Mouse (Mus musculus) heart, postnatal 0 days (tissue): ENCODE results near the gene Mycbp. TPM values are rescaled to one million over a fixed set of nuclear protein-coding genes. Genes with fewer than 3 reads are reported as not detected.

Source experiments
- ATAC-seq: fragments of 200-750 bp; cut with Nextera tagmentation; 2 replicates; pipeline ENCODE4 v1.8.0; 2017; ENCODE audit warnings: low read depth, moderate number of reproducible peaks, moderate library complexity; ENCODE audit not compliant: insufficient read depth
- DNase-seq: peaks from one replicate; pipeline ENCODE4 v3.0.0-alpha.2; 2016; ENCODE audit warnings: low spot score
- H3K27ac ChIP-seq: fragments of 300-500 bp; sonication (generic); 2 replicates; pipeline ENCODE4 v1.5.1; 2014; ENCODE audit warnings: low read depth, mild to moderate bottlenecking
- H3K27me3 ChIP-seq: fragments of 300-500 bp; sonication (generic); 2 replicates; pipeline ENCODE4 v1.6.1; 2014; ENCODE audit warnings: low read length, mixed read lengths; ENCODE audit not compliant: control insufficient read depth, insufficient read depth
- H3K36me3 ChIP-seq: fragments of 300-500 bp; sonication (generic); replicated peaks from 2 replicates; pipeline ENCODE4 v1.6.1; 2014; ENCODE audit warnings: low read length, mixed read lengths; ENCODE audit not compliant: control insufficient read depth, insufficient read depth
- H3K4me1 ChIP-seq: fragments of 300-500 bp; sonication (generic); 2 replicates; pipeline ENCODE4 v1.6.1; 2014; ENCODE audit warnings: antibody characterized with exemption; ENCODE audit not compliant: control insufficient read depth, insufficient read depth
- H3K4me2 ChIP-seq: fragments of 300-500 bp; sonication (generic); 2 replicates; pipeline ENCODE4 v1.6.1; 2014; ENCODE audit warnings: low read depth, mild to moderate bottlenecking, low read length, moderate library complexity
- H3K4me3 ChIP-seq: fragments of 300-500 bp; sonication (generic); 2 replicates; pipeline ENCODE4 v1.5.1; 2014; ENCODE audit warnings: low read depth, low read length
- H3K9ac ChIP-seq: fragments of 300-500 bp; sonication (generic); replicated peaks from 2 replicates; pipeline ENCODE4 v1.6.1; 2014; ENCODE audit warnings: low read depth, low read length, mixed read lengths
- H3K9me3 ChIP-seq: fragments of 300-500 bp; sonication (generic); replicated peaks from 2 replicates; pipeline ENCODE4 v1.6.1; 2016; ENCODE audit warnings: low read length; ENCODE audit not compliant: control insufficient read depth
- CTCF ChIP-seq: IDR thresholded peaks from 2 replicates; pipeline ENCODE4 v1.5.1; 2016; ENCODE audit warnings: antibody characterized with exemption, control low read depth, low read depth
- EP300 ChIP-seq: IDR thresholded peaks from 2 replicates; pipeline ENCODE4 v1.6.1; 2016; ENCODE audit warnings: antibody characterized with exemption, low read depth
- WGBS: fragments of 180-500 bp; shearing (Covaris S2); extraction: QIAGEN DNeasy Blood & Tissue Kit; methylation state at CpG from one replicate; pipeline ENCODE4 v1.1.7; 2014; 5-methylcytosine and 5-hydroxymethylcytosine counted together
- polyA plus RNA-seq: library from polyadenylated mRNA; unstranded; fragments of >200 nt; fragmentation: Nextera tagmentation; extraction: Ambion mirVana; gene quantifications from 2 replicates; pipeline ENCODE4 v1.2.1, GENCODE M21; 2015
- total RNA-seq: library from RNA; depleted of rRNA; stranded (reverse); fragments of >200 nt; gene quantifications from 2 replicates; pipeline ENCODE4 v1.2.3, GENCODE M21; 2014; ENCODE audit warnings: low replicate concordance

The Mycbp gene
- total and polyA plus RNA-seq, 2 experiments from 2014 or later = 15.7 to 68.9 TPM

DNA sequence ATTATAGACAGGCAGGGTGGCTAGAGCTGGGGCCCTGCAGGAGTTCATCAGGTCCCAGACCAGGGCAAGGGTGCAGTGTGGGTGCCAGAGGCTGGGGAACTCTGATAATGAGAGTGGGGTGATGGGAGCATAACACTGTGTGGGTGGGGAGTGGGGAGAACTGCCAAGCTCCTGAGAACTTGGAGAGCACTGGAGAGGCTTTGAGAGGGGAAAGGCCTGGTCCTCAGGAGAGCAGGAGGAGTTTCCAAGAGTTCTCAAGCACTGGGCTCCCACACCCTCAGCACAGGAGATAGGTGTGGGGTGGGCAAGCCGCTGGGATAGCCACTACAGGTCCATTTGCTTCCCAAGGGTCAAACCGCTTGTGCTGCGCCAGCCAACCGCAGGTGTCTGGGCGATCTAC lies 10.9 kb upstream of the Mycbp start:
- no peak overlapping the region for H3K4me2 ChIP-seq
- H3K9me3 ChIP-seq = no peaks in the 10 kb centered on the region
- H3K27ac ChIP-seq = no peak overlapping the region
- 82% methylated on average over 5 of the region's 5 CpGs for WGBS
- ATAC-seq (no peak), DNase-seq (no peak)
- H3K4me3 ChIP-seq = no peak overlapping the region
- no peaks in the 10 kb centered on the region for H3K36me3 ChIP-seq
- TF ChIP-seq EP300 (no peak), CTCF (no peak)
- no peaks in the 10 kb centered on the region for H3K27me3 ChIP-seq
- no peak overlapping the region for H3K9ac ChIP-seq
- no peaks in the 10 kb centered on the region for H3K4me1 ChIP-seq

DNA sequence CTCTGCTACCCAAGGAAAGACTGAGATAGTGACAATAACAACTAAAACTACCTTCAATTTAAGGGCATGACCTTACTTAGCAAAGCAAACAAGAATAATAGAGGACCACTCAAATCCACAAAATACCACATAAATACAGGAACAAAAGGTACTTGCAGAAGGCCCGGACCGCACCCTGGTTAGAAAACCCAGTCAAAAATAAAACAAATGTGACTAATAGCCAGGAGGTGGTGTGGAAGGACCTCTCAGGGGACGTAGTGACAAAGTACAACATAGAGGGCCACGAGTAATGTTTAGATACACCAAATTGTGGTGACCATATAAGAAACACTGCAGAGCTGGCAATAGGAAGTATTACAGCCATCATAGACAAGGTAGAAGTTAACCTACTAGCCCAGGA lies 10.3 kb upstream of the Mycbp start:
- ATAC-seq (no peak), DNase-seq (no peak)
- no peaks in the 10 kb centered on the region for H3K27me3 ChIP-seq
- no peak overlapping the region for H3K4me3 ChIP-seq
- no peak overlapping the region for H3K27ac ChIP-seq
- H3K9ac ChIP-seq = no peak overlapping the region
- 82% methylated on average over 4 of the region's 4 CpGs for WGBS
- TF ChIP-seq EP300 = no peak
- no peak for TF ChIP-seq CTCF
- no peaks in the 10 kb centered on the region for H3K4me1 ChIP-seq
- no peaks in the 10 kb centered on the region for H3K9me3 ChIP-seq
- no peak overlapping the region for H3K4me2 ChIP-seq
- no peaks in the 10 kb centered on the region for H3K36me3 ChIP-seq

DNA sequence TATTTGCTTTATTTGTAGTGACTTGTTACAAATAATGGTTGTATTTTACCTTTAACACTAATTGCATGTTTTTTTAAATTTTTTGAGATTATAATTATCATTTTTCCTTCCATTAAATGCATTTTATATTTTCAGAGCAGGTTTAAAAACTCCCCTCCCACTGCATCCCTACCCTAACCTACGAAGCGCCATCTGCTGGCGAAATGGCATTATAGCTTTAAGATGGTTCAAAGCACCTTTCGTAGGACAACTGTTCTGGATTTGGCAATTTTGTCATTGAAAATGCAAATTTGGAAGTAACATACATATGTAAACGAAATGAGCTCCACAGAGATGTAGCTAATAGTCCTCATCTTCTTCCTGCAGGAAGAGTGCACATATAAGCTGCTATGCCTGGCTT lies 5.9 kb upstream of the Mycbp start:
- no peak for ATAC-seq
- H3K27ac ChIP-seq = no peak overlapping the region
- WGBS = 12% methylated on average over 5 of the region's 5 CpGs
- H3K4me2 ChIP-seq = no peak overlapping the region
- no peak for DNase-seq
- H3K36me3 ChIP-seq = no peaks in the 10 kb centered on the region
- no peak overlapping the region for H3K9ac ChIP-seq
- TF ChIP-seq CTCF (peak; percentile 83), EP300 (no peak)
- H3K4me1 ChIP-seq = 0 out of 2 replicates have a peak, but pooled peaks cover 1% of the 10 kb centered on the region
- H3K27me3 ChIP-seq = no peaks in the 10 kb centered on the region
- H3K9me3 ChIP-seq = no peaks in the 10 kb centered on the region
- no peak overlapping the region for H3K4me3 ChIP-seq

DNA sequence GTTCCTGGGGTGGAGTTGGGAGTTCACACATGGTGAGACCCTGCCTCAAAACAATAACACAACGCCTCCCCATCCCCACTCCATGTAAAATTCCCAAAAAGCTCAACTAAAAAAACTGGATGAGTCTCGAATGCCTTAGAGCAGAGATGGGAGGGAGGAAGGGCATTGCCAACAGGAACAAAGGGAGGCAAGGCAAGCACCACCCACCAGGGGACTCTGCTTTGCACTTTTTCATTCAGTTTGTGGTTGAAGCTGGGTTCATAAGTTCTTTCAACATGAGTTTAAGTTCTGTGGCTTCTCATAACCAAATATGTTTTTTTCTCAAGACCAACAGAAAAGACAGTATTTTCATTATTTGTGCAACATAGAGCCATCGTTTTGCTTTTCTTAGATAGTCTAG lies 1.2 kb upstream of the Mycbp start:
- DNase-seq = no peak
- no peak overlapping the region for H3K4me3 ChIP-seq
- H3K9ac ChIP-seq = no peak overlapping the region
- H3K27ac ChIP-seq = no peak overlapping the region; the same call in 1 of the 2 replicates
- no peak for TF ChIP-seq CTCF
- no peak for TF ChIP-seq EP300
- WGBS = 71% methylated on average over 3 of the region's 3 CpGs
- H3K4me2 ChIP-seq = no peak overlapping the region
- no peaks in the 10 kb centered on the region for H3K9me3 ChIP-seq
- peaks cover 15% of the 10 kb centered on the region for H3K4me1 ChIP-seq
- ATAC-seq = no peak
- H3K36me3 ChIP-seq = no peaks in the 10 kb centered on the region; the same call in 1 of the 2 replicates
- no peaks in the 10 kb centered on the region for H3K27me3 ChIP-seq

DNA sequence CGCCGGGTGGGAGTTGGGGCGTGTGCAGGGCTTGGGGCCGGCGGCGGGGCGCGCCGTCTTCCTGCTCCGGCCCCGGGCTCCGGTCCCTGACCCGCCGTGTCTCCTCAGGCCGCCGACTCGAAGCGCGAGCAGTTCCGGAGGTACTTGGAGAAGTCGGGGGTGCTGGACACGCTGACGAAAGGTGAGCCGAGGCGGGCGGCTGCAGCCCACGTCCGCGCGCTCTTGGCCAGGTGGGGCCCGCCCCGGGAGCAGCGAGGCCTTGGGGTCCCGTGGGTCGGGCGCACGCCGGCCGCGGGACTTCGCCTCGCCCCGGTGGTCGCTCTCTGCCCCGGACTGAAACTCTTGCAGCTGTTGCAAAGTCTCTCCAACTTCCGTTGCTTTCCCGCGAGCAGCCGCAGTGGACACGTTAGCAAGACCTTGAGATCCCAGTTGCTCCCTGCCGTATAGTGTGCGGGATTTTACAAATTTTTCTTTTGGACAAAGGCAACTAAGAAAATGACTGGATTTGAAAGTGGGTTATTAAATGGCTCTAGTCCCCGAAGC lies 565 bp downstream of the Mycbp start:
- Histone ChIP-seq H3K27me3 (no peaks in the 10 kb centered on the region), H3K27ac (peak overlapping the region; percentile 71), H3K4me3 (peak overlapping the region; percentile 74), H3K36me3 (peaks cover 6% of the 10 kb centered on the region), H3K4me2 (peak overlapping the region; percentile 96), H3K9me3 (no peaks in the 10 kb centered on the region), H3K4me1 (peaks cover 15% of the 10 kb centered on the region), H3K9ac (peak overlapping the region; percentile 63)
- under 1% methylated on average over 53 of the region's 53 CpGs for WGBS
- no peak; the same call in 1 of the 2 replicates for ATAC-seq
- TF ChIP-seq EP300 (no peak), CTCF (no peak)
- no peak for DNase-seq

DNA sequence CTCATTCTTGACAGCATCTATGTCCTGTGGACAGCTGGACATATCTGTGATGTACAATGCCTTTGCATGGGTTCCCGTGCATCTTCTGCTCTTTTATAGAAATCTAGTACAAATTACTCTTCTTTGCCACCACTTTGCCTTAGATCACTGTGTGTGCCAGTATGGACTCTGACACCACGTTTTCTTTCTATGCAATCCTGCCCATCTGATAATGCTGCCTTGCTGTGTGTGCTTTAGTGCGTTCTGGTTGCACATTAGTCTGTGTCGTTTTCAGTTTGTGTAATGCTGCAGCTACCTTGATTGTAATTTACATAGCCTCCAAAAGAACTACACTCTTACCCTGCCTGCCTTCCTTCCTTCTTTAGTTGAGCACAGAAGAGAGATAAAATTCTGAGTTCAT lies 6.9 kb downstream of the Mycbp start:
- TF ChIP-seq EP300 (no peak), CTCF (no peak)
- 76% methylated on average over 4 of the region's 4 CpGs for WGBS
- Histone ChIP-seq H3K9me3 (no peaks in the 10 kb centered on the region), H3K4me3 (no peak overlapping the region), H3K27ac (no peak overlapping the region), H3K4me1 (peaks cover 13% of the 10 kb centered on the region; the same call in 1 of the 2 replicates), H3K4me2 (no peak overlapping the region), H3K9ac (no peak overlapping the region), H3K36me3 (peaks cover 28% of the 10 kb centered on the region), H3K27me3 (no peaks in the 10 kb centered on the region)
- ATAC-seq (no peak), DNase-seq (no peak)
